Mouse (Mus musculus) embryonic facial prominence, embryonic 12.5 days (tissue): Measurements from ENCODE around the gene Nup133. TPM values are rescaled to one million over a fixed set of nuclear protein-coding genes. Genes with fewer than 3 reads are reported as not detected.

Experiments
- ATAC-seq: fragments of 200-750 bp; cut with Nextera tagmentation; 2 replicates; pipeline ENCODE4 v1.8.0; 2017; ENCODE audit not compliant: insufficient number of reproducible peaks, insufficient read depth, low FRiP score, low TSS enrichment
- H3K27ac ChIP-seq: fragments of 300-500 bp; sonication (generic); 2 replicates; pipeline ENCODE4 v1.5.1; 2016; ENCODE audit warnings: mild to moderate bottlenecking
- H3K27me3 ChIP-seq: fragments of 300-500 bp; sonication (generic); 2 replicates; pipeline ENCODE4 v1.6.1; 2016; ENCODE audit warnings: mild to moderate bottlenecking, moderate library complexity
- H3K36me3 ChIP-seq: fragments of 300-500 bp; sonication (generic); 2 replicates; pipeline ENCODE4 v1.6.1; 2016; ENCODE audit warnings: mild to moderate bottlenecking
- H3K4me1 ChIP-seq: fragments of 300-500 bp; sonication (generic); 2 replicates; pipeline ENCODE4 v1.6.1; 2016
- H3K4me2 ChIP-seq: fragments of 300-500 bp; sonication (generic); replicated peaks from 2 replicates; pipeline ENCODE4 v1.6.1; 2016; ENCODE audit warnings: mild to moderate bottlenecking, moderate library complexity
- H3K4me3 ChIP-seq: fragments of 300-500 bp; sonication (generic); 2 replicates; pipeline ENCODE4 v1.5.1; 2016; ENCODE audit warnings: mild to moderate bottlenecking
- H3K9ac ChIP-seq: fragments of 300-500 bp; sonication (generic); 2 replicates; pipeline ENCODE4 v1.6.1; 2016; ENCODE audit warnings: mild to moderate bottlenecking, moderate library complexity
- H3K9me3 ChIP-seq: fragments of 300-500 bp; sonication (generic); 2 replicates; pipeline ENCODE4 v1.6.1; 2016; ENCODE audit warnings: mild to moderate bottlenecking, moderate library complexity
- WGBS: fragments of 180-500 bp; shearing (Covaris S2); methylation state at CpG from one replicate; pipeline ENCODE4 v1.1.7; 2016; 5-methylcytosine and 5-hydroxymethylcytosine counted together
- polyA plus RNA-seq: library from polyadenylated mRNA; unstranded; fragments of >200 nt; fragmentation: Nextera tagmentation; extraction: Ambion mirVana; gene quantifications from 2 replicates; pipeline ENCODE4 v1.2.1, GENCODE M21; 2016

The Nup133 gene
- polyA plus RNA-seq, 1 experiment from 2014 or later = 52.0 TPM

GRCm38 (mm10) chr8:123950077-123950802, 1.2 kb upstream of the Nup133 start:
- 32% methylated on average over 10 of the region's 10 CpGs for WGBS
- Histone ChIP-seq H3K27ac (peak overlapping the region; percentile 85; the same call in 1 of the 2 replicates), H3K4me1 (peaks cover 6% of the 10 kb centered on the region), H3K4me3 (peak overlapping the region; percentile 89), H3K27me3 (no peaks in the 10 kb centered on the region), H3K4me2 (peak overlapping the region; percentile 90), H3K36me3 (peaks cover 32% of the 10 kb centered on the region), H3K9me3 (no peaks in the 10 kb centered on the region), H3K9ac (peak overlapping the region; percentile 81)
- ATAC-seq = no peak

GRCm38 (mm10) chr8:123949686-123949986, 571 bp upstream of the Nup133 start:
- ATAC-seq = 0 out of 2 replicates have a peak, but pooled peaks have one; percentile 30
- Histone ChIP-seq H3K27me3 (no peaks in the 10 kb centered on the region), H3K4me2 (peak overlapping the region; percentile 90), H3K9me3 (no peaks in the 10 kb centered on the region), H3K4me3 (peak overlapping the region; percentile 89), H3K9ac (peak overlapping the region; percentile 81), H3K36me3 (peaks cover 30% of the 10 kb centered on the region), H3K4me1 (peaks cover 6% of the 10 kb centered on the region), H3K27ac (peak overlapping the region; percentile 85)
- 6% methylated on average over 10 of the region's 10 CpGs for WGBS

GRCm38 (mm10) chr8:123929026-123929425, 20.0 kb downstream of the Nup133 start:
- Histone ChIP-seq H3K4me1 (no peaks in the 10 kb centered on the region), H3K9ac (no peak overlapping the region), H3K4me2 (no peak overlapping the region), H3K36me3 (peaks cover 79% of the 10 kb centered on the region), H3K27me3 (no peaks in the 10 kb centered on the region), H3K4me3 (no peak overlapping the region), H3K9me3 (no peaks in the 10 kb centered on the region), H3K27ac (no peak overlapping the region)
- ATAC-seq = no peak
- WGBS = 93% methylated on average over 7 of the region's 7 CpGs

GRCm38 (mm10) chr8:123925671-123926070, 23.4 kb downstream of the Nup133 start:
- Histone ChIP-seq H3K4me3 (no peak overlapping the region), H3K27ac (no peak overlapping the region), H3K4me2 (no peak overlapping the region), H3K9ac (no peak overlapping the region), H3K27me3 (no peaks in the 10 kb centered on the region), H3K9me3 (no peaks in the 10 kb centered on the region), H3K36me3 (peaks cover 82% of the 10 kb centered on the region), H3K4me1 (no peaks in the 10 kb centered on the region)
- no peak for ATAC-seq
- WGBS = 91% methylated on average over 3 of the region's 3 CpGs

GRCm38 (mm10) chr8:123924719-123925118, 24.3 kb downstream of the Nup133 start:
- H3K36me3 ChIP-seq = peaks cover 82% of the 10 kb centered on the region
- H3K9me3 ChIP-seq = no peaks in the 10 kb centered on the region
- no peak overlapping the region for H3K27ac ChIP-seq
- no peak overlapping the region for H3K4me2 ChIP-seq
- H3K4me1 ChIP-seq = no peaks in the 10 kb centered on the region
- 20% methylated on average over 2 of the region's 2 CpGs for WGBS
- H3K27me3 ChIP-seq = no peaks in the 10 kb centered on the region
- H3K4me3 ChIP-seq = no peak overlapping the region
- ATAC-seq = peak; percentile 47; the same call in 1 of the 2 replicates
- H3K9ac ChIP-seq = no peak overlapping the region

- WGBS = 96% methylated on average over 3 of the region's 3 CpGs
- Histone ChIP-seq H3K4me3 (no peak overlapping the region), H3K9ac (no peak overlapping the region), H3K9me3 (no peaks in the 10 kb centered on the region), H3K27ac (no peak overlapping the region), H3K4me1 (no peaks in the 10 kb centered on the region), H3K4me2 (no peak overlapping the region), H3K27me3 (no peaks in the 10 kb centered on the region), H3K36me3 (peaks cover 86% of the 10 kb centered on the region)
- no peak for ATAC-seq
Measured at GRCm38 (mm10) chr8:123914635-123915034, 34.4 kb downstream of the Nup133 start.

GRCm38 (mm10) chr8:123912265-123912664, 36.8 kb downstream of the Nup133 start:
- H3K27ac ChIP-seq = no peak overlapping the region
- H3K9me3 ChIP-seq = no peaks in the 10 kb centered on the region
- no peaks in the 10 kb centered on the region for H3K27me3 ChIP-seq
- H3K36me3 ChIP-seq = peaks cover 91% of the 10 kb centered on the region
- 81% methylated on average over 4 of the region's 4 CpGs for WGBS
- no peak overlapping the region for H3K4me2 ChIP-seq
- no peak overlapping the region for H3K4me3 ChIP-seq
- no peak overlapping the region for H3K9ac ChIP-seq
- H3K4me1 ChIP-seq = no peaks in the 10 kb centered on the region
- ATAC-seq = no peak

GRCm38 (mm10) chr8:123907604-123908003, 41.5 kb downstream of the Nup133 start:
- H3K36me3 ChIP-seq = peaks cover 87% of the 10 kb centered on the region
- no peak overlapping the region for H3K27ac ChIP-seq
- no peak for ATAC-seq
- H3K4me3 ChIP-seq = no peak overlapping the region
- no peak overlapping the region for H3K4me2 ChIP-seq
- WGBS = 95% methylated on average over 6 of the region's 6 CpGs
- H3K27me3 ChIP-seq = no peaks in the 10 kb centered on the region
- no peaks in the 10 kb centered on the region for H3K9me3 ChIP-seq
- H3K9ac ChIP-seq = no peak overlapping the region
- H3K4me1 ChIP-seq = no peaks in the 10 kb centered on the region

GRCm38 (mm10) chr8:123902653-123903052, 46.4 kb downstream of the Nup133 start:
- no peak overlapping the region for H3K27ac ChIP-seq
- ATAC-seq = no peak
- H3K4me2 ChIP-seq = no peak overlapping the region
- H3K27me3 ChIP-seq = no peaks in the 10 kb centered on the region
- peaks cover 74% of the 10 kb centered on the region for H3K36me3 ChIP-seq
- 86% methylated on average over 7 of the region's 7 CpGs for WGBS
- H3K9ac ChIP-seq = no peak overlapping the region
- H3K9me3 ChIP-seq = no peaks in the 10 kb centered on the region
- H3K4me3 ChIP-seq = no peak overlapping the region
- H3K4me1 ChIP-seq = no peaks in the 10 kb centered on the region

GRCm38 (mm10) chr8:123899366-123899765, 49.7 kb downstream of the Nup133 start:
- 90% methylated on average over 7 of the region's 7 CpGs for WGBS
- ATAC-seq = no peak
- Histone ChIP-seq H3K4me2 (no peak overlapping the region), H3K36me3 (peaks cover 51% of the 10 kb centered on the region), H3K9me3 (no peaks in the 10 kb centered on the region), H3K4me3 (no peak overlapping the region), H3K27me3 (peaks cover 26% of the 10 kb centered on the region), H3K4me1 (no peaks in the 10 kb centered on the region), H3K9ac (no peak overlapping the region), H3K27ac (no peak overlapping the region)

GRCm38 (mm10) chr8:123898576-123898975, 50.5 kb downstream of the Nup133 start:
- WGBS = 85% methylated on average over 5 of the region's 5 CpGs
- ATAC-seq = no peak
- no peaks in the 10 kb centered on the region for H3K4me1 ChIP-seq
- H3K4me2 ChIP-seq = no peak overlapping the region
- no peaks in the 10 kb centered on the region for H3K9me3 ChIP-seq
- H3K36me3 ChIP-seq = peaks cover 43% of the 10 kb centered on the region
- no peak overlapping the region for H3K27ac ChIP-seq
- H3K9ac ChIP-seq = no peak overlapping the region
- H3K4me3 ChIP-seq = no peak overlapping the region
- H3K27me3 ChIP-seq = peaks cover 34% of the 10 kb centered on the region

GRCm38 (mm10) chr8:123896774-123897173, 52.3 kb downstream of the Nup133 start:
- Histone ChIP-seq H3K4me3 (no peak overlapping the region), H3K9me3 (no peaks in the 10 kb centered on the region), H3K27me3 (peaks cover 52% of the 10 kb centered on the region), H3K4me2 (no peak overlapping the region), H3K36me3 (peaks cover 25% of the 10 kb centered on the region), H3K9ac (no peak overlapping the region), H3K4me1 (peaks cover 11% of the 10 kb centered on the region), H3K27ac (no peak overlapping the region)
- 53% methylated on average over 10 of the region's 10 CpGs for WGBS
- no peak for ATAC-seq
